In genomic region chr10:17947175-17947906, GRCm38 (mm10) we compare ENCODE assay signal across 8 mouse cellular contexts. TPM values are rescaled to one million over a fixed set of nuclear protein-coding genes. Genes with fewer than 3 reads are reported as not detected.
A peak's percentile ranks its signal among the peaks of the same experiment; 100 is the strongest.
DNase-seq lines count a peak whose midpoint lies in the region; ATAC-seq and TF ChIP-seq lines count a peak whose summit lies in the region.

No protein-coding gene starts in this region.

- H3K27me3 ChIP-seq in hindbrain, postnatal 0 days (ENCODE audit: insufficient read depth, low read length): no peaks in the 10 kb centered on the region
- no peaks in the 10 kb centered on the region for H3K27me3 ChIP-seq in megakaryocyte, embryonic 14.5 days (replicated peaks)

- peak overlapping the region; percentile 93 for H3K9ac ChIP-seq in hindbrain, postnatal 0 days (replicated peaks; ENCODE audit: low read length)

- peak overlapping the region; percentile 95 for H3K27ac ChIP-seq in hindbrain, postnatal 0 days

- peak; percentile 43 to 55 for DNase-seq in gastrocnemius, adult 8-10 months (ENCODE audit: low spot score in 2 of 2)
- peak; percentile 68 for DNase-seq in hindbrain, postnatal 0 days (ENCODE audit: low spot score)
- DNase-seq in left cerebral cortex, postnatal 10 days (ENCODE audit: extremely low spot score in 1 of 2, low spot score in 2 of 2): peak; percentile 33 to 87
- peak; percentile 75 for DNase-seq in right cerebral cortex, adult 18-20 months
- peak; percentile 66 for DNase-seq in urinary bladder, adult 2 months (ENCODE audit: low spot score)

- no peak for TF ChIP-seq CTCF in hindbrain, postnatal 0 days (IDR thresholded peaks at IDR 0.05; ENCODE audit: low read depth)

- peaks cover 12% of the 10 kb centered on the region for H3K4me1 ChIP-seq in hindbrain, postnatal 0 days (ENCODE audit: insufficient read depth, low read length)
- peaks cover 11% of the 10 kb centered on the region; the same call in 1 of the 2 replicates for H3K4me1 ChIP-seq in megakaryocyte, embryonic 14.5 days

- ATAC-seq in activated CD4-positive, CD25-positive, alpha-beta regulatory T cell, adult 4 months: peak; percentile 48
- ATAC-seq in common myeloid progenitor, adult 5-6 weeks (replicated peaks; ENCODE audit: low read depth, poor library complexity, severe bottlenecking): peak; percentile 24
- ATAC-seq in hindbrain, postnatal 0 days: peak; percentile 63

- H3K9me3 ChIP-seq in hindbrain, postnatal 0 days (ENCODE audit: low read length): no peaks in the 10 kb centered on the region
- peaks cover 8% of the 10 kb centered on the region for H3K9me3 ChIP-seq in megakaryocyte, embryonic 14.5 days

- 1% methylated on average over 85 of the region's 110 CpGs for WGBS in hindbrain, postnatal 0 days

- peak overlapping the region; percentile 64 for H3K4me2 ChIP-seq in hindbrain, postnatal 0 days (ENCODE audit: low read depth, low read length)

- intact Hi-C loops in left cerebral cortex, postnatal 10 days (cut with DNase I): loop anchor here (5.0 kb wide), 1 partner anchor 75 kb away; the partner anchor contains the start of gene Abracl

- peak overlapping the region; percentile 88 for H3K4me3 ChIP-seq in hindbrain, postnatal 0 days (ENCODE audit: low read length)
- H3K4me3 ChIP-seq in megakaryocyte, embryonic 14.5 days (replicated peaks): peak overlapping the region; percentile 94

- no peaks in the 10 kb centered on the region for H3K36me3 ChIP-seq in hindbrain, postnatal 0 days (ENCODE audit: insufficient read depth, low read length)
- peaks cover 17% of the 10 kb centered on the region for H3K36me3 ChIP-seq in megakaryocyte, embryonic 14.5 days (replicated peaks; ENCODE audit: low read length)

RNA-seq across cellular contexts. Expression of gene Heca, which starts 0.5 kb away (rescaled TPM):
- 10 to 100 TPM; 21.3 to 22.3 TPM for polyA plus RNA-seq in activated CD4-positive, CD25-positive, alpha-beta regulatory T cell, adult 4 months (2017; shearing (Covaris generic))
- total RNA-seq in common myeloid progenitor, adult 5-6 weeks (2017): 29.1 and 30.3 TPM in 2 replicates
- total RNA-seq in gastrocnemius, adult 8-10 months (2022): 10 to 100 TPM; 17.4 to 22.7 (median 20.4) TPM
- total RNA-seq in hindbrain, postnatal 0 days (2014; rRNA removed): 29.3 and 32.4 TPM in 2 replicates
- polyA plus RNA-seq in hindbrain, postnatal 0 days (2015; fragmentation: Nextera tagmentation; extraction: Ambion mirVana): 3.6 and 5.1 TPM in 2 replicates
- total RNA-seq in left cerebral cortex, postnatal 10 days (2021): 10 to 100 TPM; 27.8 to 29.0 TPM
- polyA plus RNA-seq in megakaryocyte, embryonic 14.5 days (2012; ENCODE audit: insufficient read depth, low replicate concordance): 2.2 and 4.0 TPM in 2 replicates
- 21.7 and 22.3 TPM in 2 replicates for polyA plus RNA-seq in urinary bladder, adult 2 months (2012; rRNA removed)

Comparison
In these comparisons a context has a peak if more than half of its experiments do, and no peak if none do; other contexts are left out.
1. Peak in every context shown above with its lines: DNase-seq, ATAC-seq, H3K4me3 ChIP-seq and H3K27ac ChIP-seq.